14 mouse cellular contexts compared by ENCODE assay signal in genomic region chr11:8986058-8986457, GRCm38 (mm10). TPM values are rescaled to one million over a fixed set of nuclear protein-coding genes. Genes with fewer than 3 reads are reported as not detected.
DNase-seq lines count a peak whose midpoint lies in the region; ATAC-seq lines count a peak whose summit lies in the region.
"Had no signal": no experiment of that assay in that cellular context is flagged by ENCODE, and none has a peak within 500 bp of the region (broad histone marks: within the 10 kb centered on the region; RNA-seq: fewer than 3 reads in every experiment).

No protein-coding gene starts in this region.

- H3K4me3 ChIP-seq in kidney, embryonic 14.5 days (ENCODE audit: low read length): no peak overlapping the region
- H3K4me3 ChIP-seq in stomach, embryonic 14.5 days (ENCODE audit: low read depth, low read length): no peak overlapping the region
- H3K4me3 ChIP-seq: limb, embryonic 12.5 days; midbrain, embryonic 12.5 days; neural tube, embryonic 15.5 days had no signal

- peak; percentile 62 for DNase-seq in kidney, adult 11 months
- DNase-seq in fibroblast of lung, adult 2 months (ENCODE audit: low read depth): peak; percentile 28
- DNase-seq in kidney, adult 9 months: peak; percentile 70
- DNase-seq in left cerebral cortex, adult 8-10 months (ENCODE audit: low spot score in 2 of 2): no peak
- DNase-seq in urinary bladder, postnatal 4 days (ENCODE audit: low spot score in 2 of 2): no peak
- DNase-seq: cerebellum, adult 9-10 months; gastrocnemius, postnatal 14 days; thymus, adult 2 months had no signal

- no peaks in the 10 kb centered on the region for H3K9me3 ChIP-seq in kidney, embryonic 14.5 days (ENCODE audit: control insufficient read depth, low read length)
- no peaks in the 10 kb centered on the region for H3K9me3 ChIP-seq in stomach, embryonic 14.5 days (ENCODE audit: control insufficient read depth, low read depth, low read length)
- H3K9me3 ChIP-seq: limb, embryonic 12.5 days; midbrain, embryonic 12.5 days; neural tube, embryonic 15.5 days had no signal

- H3K27ac ChIP-seq in kidney, embryonic 14.5 days (ENCODE audit: low read depth, low read length): no peak overlapping the region
- H3K27ac ChIP-seq in stomach, embryonic 14.5 days (ENCODE audit: low read length): no peak overlapping the region; the same call in 1 of the 2 replicates
- H3K27ac ChIP-seq: limb, embryonic 12.5 days; midbrain, embryonic 12.5 days; neural tube, embryonic 15.5 days had no signal

- H3K4me2 ChIP-seq in kidney, embryonic 14.5 days (replicated peaks; ENCODE audit: low read depth, low read length): no peak overlapping the region
- H3K4me2 ChIP-seq in stomach, embryonic 14.5 days (replicated peaks; ENCODE audit: low read depth, low read length): no peak overlapping the region
- H3K4me2 ChIP-seq: limb, embryonic 12.5 days; midbrain, embryonic 12.5 days; neural tube, embryonic 15.5 days had no signal

- no peaks in the 10 kb centered on the region for H3K4me1 ChIP-seq in kidney, embryonic 14.5 days (ENCODE audit: control insufficient read depth, insufficient read depth, low read length)
- peaks cover 14% of the 10 kb centered on the region for H3K4me1 ChIP-seq in stomach, embryonic 14.5 days (ENCODE audit: control insufficient read depth, insufficient read depth, low read length)

- no peak overlapping the region for H3K9ac ChIP-seq in kidney, embryonic 14.5 days (ENCODE audit: low read depth, low read length)
- H3K9ac ChIP-seq in stomach, embryonic 14.5 days (replicated peaks; ENCODE audit: low read depth, low read length): no peak overlapping the region
- H3K9ac ChIP-seq: limb, embryonic 12.5 days; midbrain, embryonic 12.5 days; neural tube, embryonic 15.5 days had no signal

- ATAC-seq in kidney, embryonic 14.5 days (ENCODE audit: low FRiP score, low TSS enrichment): no peak
- ATAC-seq in stomach, embryonic 14.5 days (ENCODE audit: insufficient number of reproducible peaks, insufficient read depth, low FRiP score, low read depth): peak; percentile 66; the same call in 1 of the 2 replicates
- ATAC-seq in megakaryocyte, adult 5-6 weeks (ENCODE audit: poor library complexity, severe bottlenecking): no peak

- H3K27me3 ChIP-seq in kidney, embryonic 14.5 days (ENCODE audit: control insufficient read depth, insufficient read depth, low read length): no peaks in the 10 kb centered on the region
- no peaks in the 10 kb centered on the region for H3K27me3 ChIP-seq in stomach, embryonic 14.5 days (ENCODE audit: control insufficient read depth, insufficient read depth, low read length)

- H3K36me3 ChIP-seq in kidney, embryonic 14.5 days (ENCODE audit: control insufficient read depth, insufficient read depth, low read length): no peaks in the 10 kb centered on the region; the same call in 1 of the 2 replicates
- H3K36me3 ChIP-seq in stomach, embryonic 14.5 days (ENCODE audit: control insufficient read depth, insufficient read depth, low read length): 0 out of 2 replicates have a peak, but pooled peaks cover under 1% of the 10 kb centered on the region
- H3K36me3 ChIP-seq: neural tube, embryonic 15.5 days had no signal

RNA-seq across cellular contexts. Expression of gene Pkd1l1, which starts 13.0 kb away (rescaled TPM):
- 0.03 and 0.12 TPM in 2 replicates for polyA plus RNA-seq in kidney, embryonic 14.5 days (2014; fragmentation: Nextera tagmentation; extraction: Ambion mirVana)
- 0.07 and 0.09 TPM in 2 replicates for polyA plus RNA-seq in stomach, embryonic 14.5 days (2014; fragmentation: Nextera tagmentation; extraction: Ambion mirVana)
- under 1 TPM in 1 of 4 experiments, not detected in 3; 0.05 TPM for total RNA-seq in left cerebral cortex, adult 8-10 months (2022)
- total RNA-seq in megakaryocyte, adult 5-6 weeks (2015): not detected in 2 replicates
- 0.04 TPM in 1 of 2 replicates, not detected in the other for total RNA-seq in megakaryocyte, adult 5-6 weeks (2017)
- total RNA-seq: gastrocnemius, postnatal 14 days had no signal

RNA-seq across cellular contexts. Expression of gene Hus1, which starts 24.9 kb away (rescaled TPM):
- 18.4 and 26.4 TPM in 2 replicates for polyA plus RNA-seq in kidney, embryonic 14.5 days (2014; fragmentation: Nextera tagmentation; extraction: Ambion mirVana)
- 20.3 and 23.1 TPM in 2 replicates for polyA plus RNA-seq in stomach, embryonic 14.5 days (2014; fragmentation: Nextera tagmentation; extraction: Ambion mirVana)
- total RNA-seq in left cerebral cortex, adult 8-10 months (2022): 10 to 100 TPM; 11.7 to 12.2 (median 12.1) TPM
- 8.7 and 14.4 TPM in 2 replicates for total RNA-seq in megakaryocyte, adult 5-6 weeks (2015)
- 8.4 and 8.7 TPM in 2 replicates for total RNA-seq in megakaryocyte, adult 5-6 weeks (2017)

Comparison
In these comparisons a context has a peak if more than half of its experiments do, and no peak if none do; other contexts are left out.
1. DNase-seq: peak in kidney, adult 11 months (single experiment), fibroblast of lung, adult 2 months (single experiment) and kidney, adult 9 months (single experiment); none in left cerebral cortex, adult 8-10 months (0 of 2) and urinary bladder, postnatal 4 days (0 of 2).